Mouse (Mus musculus): ENCODE measurements around the gene Arhgap11a. TPM values are rescaled to one million over a fixed set of nuclear protein-coding genes. Genes with fewer than 3 reads are reported as not detected.

Arhgap11a gene
- polyA plus RNA-seq, 1 experiment: not detected

- H3K4me1 ChIP-seq (ENCODE audit: control insufficient read depth, insufficient read depth, low read length): no peaks in the 10 kb centered on the region
- H3K27ac ChIP-seq (ENCODE audit: insufficient read depth, low read depth, low read length): no peak overlapping the region
- no peak for TF ChIP-seq POLR2A (IDR thresholded peaks at IDR 0.05; ENCODE audit: insufficient read depth, low read depth, low read length)
- TF ChIP-seq CTCF (IDR thresholded peaks at IDR 0.05; ENCODE audit: insufficient read depth, low read depth, low read length): no peak
- H3K4me3 ChIP-seq (ENCODE audit: insufficient read depth, low read depth, low read length): no peak overlapping the region
- WGBS: 73% methylated on average over 13 of the region's 13 CpGs
Observed at GRCm38 (mm10) chr2:113798605-113799004, 49.9 kb downstream of the Arhgap11a start.

GRCm38 (mm10) chr2:113795186-113795585 is 53.3 kb downstream of the Arhgap11a start:
- 19% methylated on average over 4 of the region's 4 CpGs for WGBS
- H3K4me3 ChIP-seq (ENCODE audit: insufficient read depth, low read depth, low read length): no peak overlapping the region
- H3K4me1 ChIP-seq (ENCODE audit: control insufficient read depth, insufficient read depth, low read length): no peaks in the 10 kb centered on the region

GRCm38 (mm10) chr2:113793521-113793920 is 54.9 kb downstream of the Arhgap11a start:
- H3K27ac ChIP-seq (ENCODE audit: insufficient read depth, low read depth, low read length): no peak overlapping the region
- WGBS: 77% methylated on average over 3 of the region's 3 CpGs
- H3K4me3 ChIP-seq (ENCODE audit: insufficient read depth, low read depth, low read length): no peak overlapping the region
- no peak for TF ChIP-seq CTCF (IDR thresholded peaks at IDR 0.05; ENCODE audit: insufficient read depth, low read depth, low read length)
- no peak for TF ChIP-seq POLR2A (IDR thresholded peaks at IDR 0.05; ENCODE audit: insufficient read depth, low read depth, low read length)
- no peaks in the 10 kb centered on the region for H3K4me1 ChIP-seq (ENCODE audit: control insufficient read depth, insufficient read depth, low read length)

More at GRCm38 (mm10) chr2:113795186-113795585, 53.3 kb downstream of the Arhgap11a start:
- H3K27ac ChIP-seq (ENCODE audit: insufficient read depth, low read depth, low read length): no peak overlapping the region
- TF ChIP-seq CTCF (IDR thresholded peaks at IDR 0.05; ENCODE audit: insufficient read depth, low read depth, low read length): no peak
- no peak for TF ChIP-seq POLR2A (IDR thresholded peaks at IDR 0.05; ENCODE audit: insufficient read depth, low read depth, low read length)

GRCm38 (mm10) chr2:113788821-113789387 is 59.6 kb downstream of the Arhgap11a start:
- 91% methylated on average over 4 of the region's 4 CpGs for WGBS
- TF ChIP-seq POLR2A (IDR thresholded peaks at IDR 0.05; ENCODE audit: insufficient read depth, low read depth, low read length): no peak
- TF ChIP-seq CTCF (IDR thresholded peaks at IDR 0.05; ENCODE audit: insufficient read depth, low read depth, low read length): no peak
- no peak overlapping the region for H3K4me3 ChIP-seq (ENCODE audit: insufficient read depth, low read depth, low read length)
- no peaks in the 10 kb centered on the region for H3K4me1 ChIP-seq (ENCODE audit: control insufficient read depth, insufficient read depth, low read length)
- H3K27ac ChIP-seq (ENCODE audit: insufficient read depth, low read depth, low read length): no peak overlapping the region

- 78% methylated on average over 4 of the region's 4 CpGs for WGBS
Observed at GRCm38 (mm10) chr2:113787882-113788281, 60.6 kb downstream of the Arhgap11a start.

GRCm38 (mm10) chr2:113784851-113785250 is 63.6 kb downstream of the Arhgap11a start:
- H3K27ac ChIP-seq (ENCODE audit: insufficient read depth, low read depth, low read length): no peak overlapping the region
- 73% methylated on average over 3 of the region's 3 CpGs for WGBS
- TF ChIP-seq POLR2A (IDR thresholded peaks at IDR 0.05; ENCODE audit: insufficient read depth, low read depth, low read length) (no peak), CTCF (IDR thresholded peaks at IDR 0.05; ENCODE audit: insufficient read depth, low read depth, low read length) (no peak)

More at GRCm38 (mm10) chr2:113787882-113788281, 60.6 kb downstream of the Arhgap11a start:
- H3K4me3 ChIP-seq (ENCODE audit: insufficient read depth, low read depth, low read length): no peak overlapping the region
- TF ChIP-seq POLR2A (IDR thresholded peaks at IDR 0.05; ENCODE audit: insufficient read depth, low read depth, low read length) (no peak), CTCF (IDR thresholded peaks at IDR 0.05; ENCODE audit: insufficient read depth, low read depth, low read length) (no peak)
- H3K4me1 ChIP-seq (ENCODE audit: control insufficient read depth, insufficient read depth, low read length): no peaks in the 10 kb centered on the region
- no peak overlapping the region for H3K27ac ChIP-seq (ENCODE audit: insufficient read depth, low read depth, low read length)

GRCm38 (mm10) chr2:113781521-113781920 is 66.9 kb downstream of the Arhgap11a start:
- 73% methylated on average over 4 of the region's 4 CpGs for WGBS
- H3K27ac ChIP-seq (ENCODE audit: insufficient read depth, low read depth, low read length): no peak overlapping the region
- H3K4me3 ChIP-seq (ENCODE audit: insufficient read depth, low read depth, low read length): no peak overlapping the region
- H3K4me1 ChIP-seq (ENCODE audit: control insufficient read depth, insufficient read depth, low read length): no peaks in the 10 kb centered on the region
- TF ChIP-seq CTCF (IDR thresholded peaks at IDR 0.05; ENCODE audit: insufficient read depth, low read depth, low read length) (no peak), POLR2A (IDR thresholded peaks at IDR 0.05; ENCODE audit: insufficient read depth, low read depth, low read length) (no peak)

More at GRCm38 (mm10) chr2:113784851-113785250, 63.6 kb downstream of the Arhgap11a start:
- Histone ChIP-seq H3K4me1 (ENCODE audit: control insufficient read depth, insufficient read depth, low read length) (no peaks in the 10 kb centered on the region), H3K4me3 (ENCODE audit: insufficient read depth, low read depth, low read length) (no peak overlapping the region)

Other genes starting within 250 kb of the Arhgap11a start
- not detected in 2 replicates for gene Grem1, start 90.0 kb downstream of the Arhgap11a start, polyA plus RNA-seq (2012; ENCODE audit: insufficient read depth, insufficient read length, low replicate concordance, missing spikeins)
- gene Scg5, start 19.5 kb downstream of the Arhgap11a start, polyA plus RNA-seq (2012; ENCODE audit: insufficient read depth, insufficient read length, low replicate concordance, missing spikeins): not detected in 2 replicates
- gene Gjd2, start 165.0 kb upstream of the Arhgap11a start, polyA plus RNA-seq (2012; ENCODE audit: insufficient read depth, insufficient read length, low replicate concordance, missing spikeins): not detected in 2 replicates
- not detected in 2 replicates for gene Actc1, start 204.9 kb upstream of the Arhgap11a start, polyA plus RNA-seq (2012; ENCODE audit: insufficient read depth, insufficient read length, low replicate concordance, missing spikeins)